Mouse (Mus musculus): Measurements from ENCODE around the gene Nod2.

GRCm38 (mm10) chr8:88628001-88628774 is 18.9 kb upstream of the Nod2 start:
- TF ChIP-seq GATA1 (IDR thresholded peaks at IDR 0.05; ENCODE audit: borderline replicate concordance, low read length): no peak
- no peak for TF ChIP-seq FLI1 (IDR thresholded peaks at IDR 0.05; ENCODE audit: low read length)
